In the genomic region with DNA sequence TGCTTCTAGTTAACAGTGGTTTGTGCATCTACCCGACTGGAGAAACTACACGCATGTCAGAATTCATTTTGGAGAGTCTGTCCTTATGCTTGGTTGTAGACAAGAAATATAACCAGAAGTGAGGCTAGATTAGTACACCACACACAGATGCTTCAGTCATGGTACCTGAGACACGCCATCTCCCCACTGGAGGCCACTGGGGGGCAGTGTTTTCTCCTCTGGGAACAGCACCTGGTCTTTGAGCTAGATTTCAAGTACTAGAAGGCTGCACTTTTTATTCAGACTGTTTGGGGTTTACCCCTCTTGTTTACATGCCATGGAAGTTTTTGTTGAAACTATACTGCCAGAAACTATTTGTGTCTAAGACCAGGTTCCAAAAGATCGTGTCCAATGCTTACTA, we compare ENCODE assay signal across 8 mouse cellular contexts. TPM values are rescaled to one million over a fixed set of nuclear protein-coding genes. Genes with fewer than 3 reads are reported as not detected.
A peak's percentile ranks its signal among the peaks of the same experiment; 100 is the strongest.
DNase-seq lines count a peak whose midpoint lies in the region; ATAC-seq and TF ChIP-seq lines count a peak whose summit lies in the region.

No protein-coding gene starts in this region.

- H3K9ac ChIP-seq in MEL (ENCODE audit: control insufficient read depth, low read depth, low read length, poor library complexity, severe bottlenecking), result no peak overlapping the region
- no peak overlapping the region for H3K9ac ChIP-seq in forebrain, embryonic 16.5 days (replicated peaks; ENCODE audit: low read depth, low read length)

- H3K4me1 ChIP-seq in MEL (ENCODE audit: control insufficient read depth in 1 of 2, insufficient read depth in 2 of 2, low read length in 2 of 2), result no peaks in the 10 kb centered on the region
- H3K4me1 ChIP-seq in forebrain, embryonic 16.5 days (replicated peaks; ENCODE audit: control insufficient read depth, insufficient read depth, low read length), result peaks cover 5% of the 10 kb centered on the region

- H3K27ac ChIP-seq in MEL (ENCODE audit: control insufficient read depth, low read depth, low read length), result no peak overlapping the region
- peak overlapping the region; percentile 56; the same call in 1 of the 2 replicates for H3K27ac ChIP-seq in forebrain, embryonic 16.5 days (ENCODE audit: low read length)
- no peak overlapping the region for H3K27ac ChIP-seq in left cerebral cortex, adult 2 months

- ATAC-seq in forebrain, embryonic 16.5 days, result no peak

- H3K36me3 ChIP-seq in MEL (ENCODE audit: control insufficient read depth in 1 of 2, insufficient read depth in 2 of 2, low read length in 2 of 2), result no peaks in the 10 kb centered on the region
- H3K36me3 ChIP-seq in forebrain, embryonic 16.5 days (ENCODE audit: control insufficient read depth, insufficient read depth), result no peaks in the 10 kb centered on the region

- no peaks in the 10 kb centered on the region for H3K9me3 ChIP-seq in MEL (replicated peaks; ENCODE audit: insufficient read depth, low read length)
- H3K9me3 ChIP-seq in forebrain, embryonic 16.5 days (ENCODE audit: control insufficient read depth, low read length), result no peaks in the 10 kb centered on the region

- TF ChIP-seq EP300 in MEL (IDR thresholded peaks at IDR 0.05; ENCODE audit: low read depth in 1 of 2, low read length in 2 of 2), result no peak

- no peaks in the 10 kb centered on the region for H3K79me2 ChIP-seq in MEL (ENCODE audit: control insufficient read depth, insufficient read depth, low read length, poor library complexity)

- H3K4me3 ChIP-seq in MEL (ENCODE audit: control insufficient read depth in 1 of 2, insufficient read depth in 1 of 2, low read depth in 2 of 2, low read length in 2 of 2), result no peak overlapping the region
- no peak overlapping the region for H3K4me3 ChIP-seq in forebrain, embryonic 16.5 days (replicated peaks; ENCODE audit: low read length)
- no peak overlapping the region for H3K4me3 ChIP-seq in left cerebral cortex, adult 2 months

- WGBS in forebrain, embryonic 16.5 days, result 28% methylated on average over 4 of the region's 4 CpGs

- intact Hi-C loops in left cerebral cortex, adult 2 months (cut with DNase I), result no loop called here

- peak; percentile 83 for TF ChIP-seq RAD21 in MEL (IDR thresholded peaks at IDR 0.05; ENCODE audit: low read depth, low read length)

- peak; percentile 16 to 72 for DNase-seq in layer of hippocampus, adult 18-20 months (ENCODE audit: low spot score in 2 of 2)
- DNase-seq in layer of hippocampus, adult 9-10 months (ENCODE audit: low spot score), result no peak
- peak; percentile 73 for DNase-seq in MEL (ENCODE audit: low read depth, low spot score)
- peak; percentile 54 for DNase-seq in c-Kit-positive CD71-negative TER-119-negative erythroid progenitor cells, embryonic 14.5 days (ENCODE audit: low read depth)
- DNase-seq in left cerebral cortex, adult 2 months (ENCODE audit: extremely low spot score in 1 of 2, low spot score in 2 of 2), result peak; percentile 55 to 66
- peak; percentile 63 for DNase-seq in right cerebral cortex, adult 18-20 months
- no peak for DNase-seq in frontal cortex, postnatal 10 days (ENCODE audit: low spot score in 2 of 2)

- no peak overlapping the region for H3K4me2 ChIP-seq in forebrain, embryonic 16.5 days (ENCODE audit: low read length)

- TF ChIP-seq POLR2A in MEL (IDR thresholded peaks at IDR 0.05; ENCODE audit: control insufficient read depth in 1 of 2, insufficient read depth in 1 of 2, low read depth in 1 of 2, low read length in 2 of 2, poor library complexity in 1 of 2), result no peak

- peak; percentile 85 to 89 (median 87) for TF ChIP-seq CTCF in MEL (IDR thresholded peaks at IDR 0.05 in 2 of 3, conservative IDR thresholded peaks at IDR 0.05 in 1 of 3; ENCODE audit: control insufficient read depth in 1 of 3, insufficient read depth in 1 of 3, low read depth in 2 of 3, low read length in 3 of 3, poor library complexity in 1 of 3, severe bottlenecking in 1 of 3)
- peak; percentile 70 for TF ChIP-seq CTCF in left cerebral cortex, adult 2 months (IDR thresholded peaks at IDR 0.05)

- H3K27me3 ChIP-seq in MEL (ENCODE audit: control insufficient read depth in 1 of 2, insufficient read depth in 2 of 2, low read length in 2 of 2), result no peaks in the 10 kb centered on the region
- no peaks in the 10 kb centered on the region for H3K27me3 ChIP-seq in forebrain, embryonic 16.5 days (replicated peaks; ENCODE audit: control insufficient read depth, insufficient read depth, low read length)

TF ChIP-seq in MEL, 35 proteins besides CTCF, POLR2A, EP300 and RAD21:
- peak; percentile 93 for TF ChIP-seq SMC3 (IDR thresholded peaks at IDR 0.05; ENCODE audit: low read depth, low read length)
- no peak for TF ChIP-seq NRF1 (IDR thresholded peaks at IDR 0.05; ENCODE audit: insufficient read depth, low read depth, low read length, poor library complexity, severe bottlenecking)
- TF ChIP-seq RCOR1 (IDR thresholded peaks at IDR 0.05; ENCODE audit: low read depth, low read length), result no peak
- TF ChIP-seq GABPA (IDR thresholded peaks at IDR 0.05; ENCODE audit: low read depth, low read length), result no peak
- TF ChIP-seq ZC3H11A (IDR thresholded peaks at IDR 0.05; ENCODE audit: low read depth, low read length), result peak; percentile 86
- no peak for TF ChIP-seq ZKSCAN1 (IDR thresholded peaks at IDR 0.05; ENCODE audit: low read depth, low read length)
- TF ChIP-seq JUND (IDR thresholded peaks at IDR 0.05; ENCODE audit: low read depth, low read length), result no peak
- TF ChIP-seq TAL1 (IDR thresholded peaks at IDR 0.05; ENCODE audit: low read length), result no peak
- no peak for TF ChIP-seq USF1 (IDR thresholded peaks at IDR 0.05; ENCODE audit: low read depth, low read length)
- TF ChIP-seq MAX (IDR thresholded peaks at IDR 0.05; ENCODE audit: low read length), result no peak
- TF ChIP-seq MEF2A (IDR thresholded peaks at IDR 0.05; ENCODE audit: extremely low read depth, insufficient replicate concordance, low read depth, low read length, poor library complexity, severe bottlenecking), result no peak
- no peak for TF ChIP-seq MYB (IDR thresholded peaks at IDR 0.05; ENCODE audit: low read depth, low read length)
- no peak for TF ChIP-seq HCFC1 (IDR thresholded peaks at IDR 0.05; ENCODE audit: low read depth, low read length)
- TF ChIP-seq CHD1 (IDR thresholded peaks at IDR 0.05; ENCODE audit: low read depth, low read length), result no peak
- no peak for TF ChIP-seq ELF1 (IDR thresholded peaks at IDR 0.05; ENCODE audit: low read depth, low read length)
- TF ChIP-seq BHLHE40 (IDR thresholded peaks at IDR 0.05; ENCODE audit: borderline replicate concordance, low read depth, low read length), result no peak
- TF ChIP-seq POLR2AphosphoS5 (IDR thresholded peaks at IDR 0.05; ENCODE audit: borderline replicate concordance, low read depth, low read length), result no peak
- 0 out of 2 replicates have a peak, but pooled peaks have one; percentile 24 for TF ChIP-seq TBP (IDR thresholded peaks at IDR 0.05; ENCODE audit: low read depth, low read length)

RNA-seq across cellular contexts. Expression of a gene that starts 43.2 kb away (rescaled TPM):
- total RNA-seq in layer of hippocampus, adult 18-20 months (2021), result 100 to 1,000 TPM; 108 to 110 TPM
- 217 and 238 TPM in 2 replicates for total RNA-seq in MEL (2012; rRNA removed)
- 100 to 1,000 TPM in 1 of 2 experiments, not detected in 1; 156 TPM for polyA plus RNA-seq in MEL (2012; ENCODE audit: insufficient read depth in 1 of 2, insufficient read length in 2 of 2, low read depth in 1 of 2, low replicate concordance in 2 of 2, missing spikeins in 1 of 2)
- polyA plus RNA-seq in forebrain, embryonic 16.5 days (2015; fragmentation: Nextera tagmentation; extraction: Ambion mirVana), result 253 and 271 TPM in 2 replicates
- total RNA-seq in left cerebral cortex, adult 2 months (2021), result 100 to 1,000 TPM in 1 of 2 experiments, 10 to 100 TPM in 1; 96.3 to 110 TPM

Comparison
In these comparisons a context has a peak if more than half of its experiments do, and no peak if none do; other contexts are left out.
1. DNase-seq: peak in layer of hippocampus, adult 18-20 months (2 of 2), MEL (single experiment), c-Kit-positive CD71-negative TER-119-negative erythroid progenitor cells, embryonic 14.5 days (single experiment), left cerebral cortex, adult 2 months (2 of 2) and right cerebral cortex, adult 18-20 months (single experiment); none in layer of hippocampus, adult 9-10 months (single experiment) and frontal cortex, postnatal 10 days (0 of 2).